Mouse (Mus musculus): ENCODE data around the gene Tmem214. TPM values are rescaled to one million over a fixed set of nuclear protein-coding genes. Genes with fewer than 3 reads are reported as not detected.
"Not testable (repeated sequence)": the region's sequence is repeated elsewhere in the genome, so short reads cannot be mapped to it uniquely, and the experiment has no call there.

Gene Tmem214
- total and polyA plus RNA-seq, 2 experiments from 2014 or later: 49.2 to 61.4 TPM

GRCm38 (mm10) chr5:30872574-30872973 is 4.8 kb downstream of the Tmem214 start:
- no peak overlapping the region for H3K27ac ChIP-seq (ENCODE audit: low read depth, low read length)
- H3K4me3 ChIP-seq (ENCODE audit: low read depth, low read length): no peak overlapping the region
- no peak for DNase-seq
- H3K4me1 ChIP-seq (ENCODE audit: insufficient read depth): peaks cover 12% of the 10 kb centered on the region
- no peaks in the 10 kb centered on the region for H3K27me3 ChIP-seq (ENCODE audit: insufficient read depth, low read length)
- no peak overlapping the region for H3K4me2 ChIP-seq (ENCODE audit: low read depth)
- no peaks in the 10 kb centered on the region for H3K9me3 ChIP-seq (ENCODE audit: low read length)
- H3K36me3 ChIP-seq (ENCODE audit: insufficient read depth): peaks cover 67% of the 10 kb centered on the region
- TF ChIP-seq CTCF (IDR thresholded peaks at IDR 0.05; ENCODE audit: low read depth): no peak
- 93% methylated on average over 9 of the region's 9 CpGs for WGBS
- ATAC-seq: no peak
- no peak overlapping the region for H3K9ac ChIP-seq

- Histone ChIP-seq H3K27me3 (ENCODE audit: insufficient read depth, low read length) (no peaks in the 10 kb centered on the region), H3K27ac (ENCODE audit: low read depth, low read length) (no peak overlapping the region), H3K36me3 (ENCODE audit: insufficient read depth) (peaks cover 69% of the 10 kb centered on the region), H3K4me2 (ENCODE audit: low read depth) (no peak overlapping the region), H3K9ac (no peak overlapping the region), H3K9me3 (ENCODE audit: low read length) (no peaks in the 10 kb centered on the region), H3K4me3 (ENCODE audit: low read depth, low read length) (no peak overlapping the region), H3K4me1 (ENCODE audit: insufficient read depth) (peaks cover 12% of the 10 kb centered on the region)
- no peak for TF ChIP-seq CTCF (IDR thresholded peaks at IDR 0.05; ENCODE audit: low read depth)
- WGBS: 93% methylated on average over 7 of the region's 7 CpGs
- DNase-seq (no peak), ATAC-seq (no peak)
Observed at GRCm38 (mm10) chr5:30874365-30874764, 6.6 kb downstream of the Tmem214 start.

GRCm38 (mm10) chr5:30878616-30879015 is 10.8 kb downstream of the Tmem214 start:
- Histone ChIP-seq H3K4me1 (ENCODE audit: insufficient read depth) (0 out of 2 replicates have a peak, but pooled peaks cover 3% of the 10 kb centered on the region), H3K9me3 (ENCODE audit: low read length) (no peaks in the 10 kb centered on the region), H3K27ac (ENCODE audit: low read depth, low read length) (peak overlapping the region; percentile 50; the same call in 1 of the 2 replicates), H3K4me2 (ENCODE audit: low read depth) (no peak overlapping the region), H3K4me3 (ENCODE audit: low read depth, low read length) (no peak overlapping the region), H3K36me3 (ENCODE audit: insufficient read depth) (peaks cover 42% of the 10 kb centered on the region), H3K9ac (no peak overlapping the region), H3K27me3 (ENCODE audit: insufficient read depth, low read length) (no peaks in the 10 kb centered on the region)
- ATAC-seq (peak; percentile 69), DNase-seq (peak; percentile 78)
- TF ChIP-seq CTCF (IDR thresholded peaks at IDR 0.05; ENCODE audit: low read depth): no peak
- WGBS: 45% methylated on average over 6 of the region's 6 CpGs

- Histone ChIP-seq H3K4me3 (ENCODE audit: low read depth, low read length) (no peak overlapping the region), H3K36me3 (ENCODE audit: insufficient read depth) (peaks cover 34% of the 10 kb centered on the region), H3K9me3 (ENCODE audit: low read length) (no peaks in the 10 kb centered on the region), H3K4me1 (ENCODE audit: insufficient read depth) (0 out of 2 replicates have a peak, but pooled peaks cover 3% of the 10 kb centered on the region), H3K9ac (no peak overlapping the region), H3K27me3 (ENCODE audit: insufficient read depth, low read length) (no peaks in the 10 kb centered on the region), H3K4me2 (ENCODE audit: low read depth) (no peak overlapping the region), H3K27ac (ENCODE audit: low read depth, low read length) (no peak overlapping the region)
- ATAC-seq (peak; percentile 67; the same call in 1 of the 2 replicates), DNase-seq (peak; percentile 23)
- WGBS: 74% methylated on average over 5 of the region's 5 CpGs
- 0 out of 2 replicates have a peak, but pooled peaks have one; percentile 20 for TF ChIP-seq CTCF (IDR thresholded peaks at IDR 0.05; ENCODE audit: low read depth)
Observed at GRCm38 (mm10) chr5:30879347-30879943, 11.6 kb downstream of the Tmem214 start.

GRCm38 (mm10) chr5:30881839-30882238 is 14.0 kb downstream of the Tmem214 start:
- WGBS: 87% methylated on average over 4 of the region's 4 CpGs

GRCm38 (mm10) chr5:30886209-30886608 is 18.4 kb downstream of the Tmem214 start:
- TF ChIP-seq CTCF (IDR thresholded peaks at IDR 0.05; ENCODE audit: low read depth): no peak
- Histone ChIP-seq H3K4me1 (ENCODE audit: insufficient read depth) (peaks cover 9% of the 10 kb centered on the region), H3K27me3 (ENCODE audit: insufficient read depth, low read length) (no peaks in the 10 kb centered on the region), H3K36me3 (ENCODE audit: insufficient read depth) (peaks cover 5% of the 10 kb centered on the region), H3K27ac (ENCODE audit: low read depth, low read length) (no peak overlapping the region), H3K9me3 (ENCODE audit: low read length) (no peaks in the 10 kb centered on the region), H3K9ac (no peak overlapping the region), H3K4me2 (ENCODE audit: low read depth) (0 out of 2 replicates have a peak overlapping the region, but pooled peaks have one; percentile 85), H3K4me3 (ENCODE audit: low read depth, low read length) (no peak overlapping the region)
- WGBS: 28% methylated on average over 4 of the region's 4 CpGs
- DNase-seq (no peak), ATAC-seq (no peak)

More at GRCm38 (mm10) chr5:30881839-30882238, 14.0 kb downstream of the Tmem214 start:
- not testable (repeated sequence) for H3K9ac ChIP-seq; H3K27ac ChIP-seq (ENCODE audit: low read depth, low read length); DNase-seq; H3K9me3 ChIP-seq (ENCODE audit: low read length); H3K27me3 ChIP-seq (ENCODE audit: insufficient read depth, low read length); H3K4me1 ChIP-seq (ENCODE audit: insufficient read depth); H3K4me2 ChIP-seq (ENCODE audit: low read depth); H3K4me3 ChIP-seq (ENCODE audit: low read depth, low read length); ATAC-seq
- peaks cover 10% of the 10 kb centered on the region for H3K36me3 ChIP-seq (ENCODE audit: insufficient read depth)

GRCm38 (mm10) chr5:30886731-30887130 is 18.9 kb downstream of the Tmem214 start:
- Histone ChIP-seq H3K4me3 (ENCODE audit: low read depth, low read length) (peak overlapping the region; percentile 85), H3K4me1 (ENCODE audit: insufficient read depth) (peaks cover 9% of the 10 kb centered on the region), H3K36me3 (ENCODE audit: insufficient read depth) (peaks cover 11% of the 10 kb centered on the region), H3K9me3 (ENCODE audit: low read length) (no peaks in the 10 kb centered on the region), H3K27me3 (ENCODE audit: insufficient read depth, low read length) (no peaks in the 10 kb centered on the region), H3K9ac (peak overlapping the region; percentile 90), H3K4me2 (ENCODE audit: low read depth) (peak overlapping the region; percentile 85), H3K27ac (ENCODE audit: low read depth, low read length) (peak overlapping the region; percentile 98)
- ATAC-seq: no peak
- 21% methylated on average over 5 of the region's 5 CpGs for WGBS
- DNase-seq: peak; percentile 35
- TF ChIP-seq CTCF (IDR thresholded peaks at IDR 0.05; ENCODE audit: low read depth): no peak

Measured in forebrain, postnatal 0 days (tissue).